Comparison of ENCODE assay signal across 18 mouse cellular contexts in genomic region chr5:117791875-117792274, GRCm38 (mm10). TPM values are rescaled to one million over a fixed set of nuclear protein-coding genes. Genes with fewer than 3 reads are reported as not detected.
DNase-seq lines count a peak whose midpoint lies in the region.
"Had no signal": no experiment of that assay in that cellular context is flagged by ENCODE, and none has a peak within 500 bp of the region (broad histone marks: within the 10 kb centered on the region; RNA-seq: fewer than 3 reads in every experiment).

No protein-coding gene starts in this region.

- intact Hi-C loops in left cerebral cortex, postnatal 25 days (cut with DNase I) = loop anchor here (5.0 kb wide), 1 partner anchor 100 kb away; no protein-coding TSS in a partner anchor
- intact Hi-C loops in gastrocnemius, postnatal 14 days (cut with DNase I; ENCODE audit: low total_unique reads) = no loop called here

- peak; percentile 9 for DNase-seq in embryo, embryonic 10.5 days (ENCODE audit: low spot score)
- DNase-seq in embryo, embryonic 11 days = no peak
- peak; percentile 9 to 18 for DNase-seq in left cerebral cortex, postnatal 25 days (ENCODE audit: low spot score in 2 of 2)
- DNase-seq in left cerebral cortex, adult 11 months (ENCODE audit: low spot score) = no peak
- DNase-seq in right cerebral cortex, adult 18-20 months = peak; percentile 21
- DNase-seq in right cerebral cortex, postnatal 36 days (ENCODE audit: low spot score in 2 of 2) = no peak
- DNase-seq in brain, embryonic 18.5 days (ENCODE audit: low read depth, low spot score) = peak; percentile 8
- no peak for DNase-seq in gastrocnemius, postnatal 14 days
- DNase-seq: adrenal gland, postnatal 14 days; cerebellum, adult 2 months; cerebellum, postnatal 14 days; gastrocnemius, postnatal 10 days; kidney, adult 8-10 months; kidney, postnatal 4 days; lung, embryonic 14.5 days; lung, postnatal 14 days; thymus, postnatal 14 days had no signal

RNA-seq across cellular contexts. Expression of gene Nos1, which starts 11.0 kb away (rescaled TPM):
- total RNA-seq in left cerebral cortex, postnatal 25 days (2021) = 10 to 100 TPM; 31.0 to 35.5 TPM
- 1 to 10 TPM; 5.7 to 7.0 TPM for total RNA-seq in gastrocnemius, postnatal 14 days (2021)
- total RNA-seq: granulocyte monocyte progenitor cell, adult 5-6 weeks had no signal

Comparison
In these comparisons a context has a peak if more than half of its experiments do, and no peak if none do; other contexts are left out.
1. DNase-seq: peak in embryo, embryonic 10.5 days (single experiment), left cerebral cortex, postnatal 25 days (2 of 2), right cerebral cortex, adult 18-20 months (single experiment) and brain, embryonic 18.5 days (single experiment); none in embryo, embryonic 11 days (single experiment), left cerebral cortex, adult 11 months (single experiment), right cerebral cortex, postnatal 36 days (0 of 2) and gastrocnemius, postnatal 14 days (single experiment).
2. RNA of gene Nos1, which starts 11.0 kb away (total RNA-seq): 31.0 to 35.5 TPM in left cerebral cortex, postnatal 25 days; 5.7 to 7.0 TPM in gastrocnemius, postnatal 14 days; every median in the first group is over 4 times any median in the second.